Mouse (Mus musculus) neural tube, embryonic 14.5 days (tissue): ENCODE results near the gene Ppp1r9a. TPM values are rescaled to one million over a fixed set of nuclear protein-coding genes. Genes with fewer than 3 reads are reported as not detected.
A peak's percentile ranks its signal among the peaks of the same experiment; 100 is the strongest.

Experiments
- ATAC-seq: fragments of 200-750 bp; cut with Nextera tagmentation; 2 replicates; pipeline ENCODE4 v1.8.0; 2017; ENCODE audit warnings: low read depth, mild to moderate bottlenecking, moderate TSS enrichment, moderate library complexity
- H3K27ac ChIP-seq: fragments of 300-500 bp; sonication (generic); 2 replicates; pipeline ENCODE4 v1.5.1; 2014; ENCODE audit warnings: low read depth, mild to moderate bottlenecking, control low read depth, low read length, moderate library complexity, mixed read lengths
- H3K27me3 ChIP-seq: fragments of 300-500 bp; sonication (generic); 2 replicates; pipeline ENCODE4 v1.6.1; 2014; ENCODE audit warnings: low read length; ENCODE audit not compliant: control insufficient read depth, insufficient read depth
- H3K36me3 ChIP-seq: fragments of 300-500 bp; sonication (generic); 2 replicates; pipeline ENCODE4 v1.6.1; 2014; ENCODE audit warnings: low read length, mixed read lengths; ENCODE audit not compliant: control insufficient read depth, insufficient read depth
- H3K4me1 ChIP-seq: fragments of 300-500 bp; sonication (generic); 2 replicates; pipeline ENCODE4 v1.6.1; 2014; ENCODE audit warnings: low read length; ENCODE audit not compliant: control insufficient read depth, insufficient read depth
- H3K4me2 ChIP-seq: fragments of 300-500 bp; sonication (generic); 2 replicates; pipeline ENCODE4 v1.6.1; 2014; ENCODE audit warnings: mild to moderate bottlenecking, low read depth, low read length, control low read depth
- H3K4me3 ChIP-seq: fragments of 300-500 bp; sonication (generic); 2 replicates; pipeline ENCODE4 v1.5.1; 2014; ENCODE audit warnings: low read depth, low read length, control low read depth, mixed read lengths
- H3K9ac ChIP-seq: fragments of 300-500 bp; sonication (generic); replicated peaks from 2 replicates; pipeline ENCODE4 v1.6.1; 2014; ENCODE audit warnings: low read depth, mild to moderate bottlenecking, control low read depth, low read length, mixed read lengths
- H3K9me3 ChIP-seq: fragments of 300-500 bp; sonication (generic); 2 replicates; pipeline ENCODE4 v1.6.1; 2016; ENCODE audit warnings: low read length; ENCODE audit not compliant: control insufficient read depth
- WGBS: fragments of 180-500 bp; shearing (Covaris S2); extraction: QIAGEN DNeasy Blood & Tissue Kit; methylation state at CpG from one replicate; pipeline ENCODE4 v1.1.7; 2014; 5-methylcytosine and 5-hydroxymethylcytosine counted together
- polyA plus RNA-seq: library from polyadenylated mRNA; unstranded; fragments of >200 nt; fragmentation: Nextera tagmentation; extraction: Ambion mirVana; gene quantifications from 2 replicates; pipeline ENCODE4 v1.2.1, GENCODE M21; 2014

The Ppp1r9a gene
- polyA plus RNA-seq, 1 experiment from 2014 or later = 63.6 TPM

DNA sequence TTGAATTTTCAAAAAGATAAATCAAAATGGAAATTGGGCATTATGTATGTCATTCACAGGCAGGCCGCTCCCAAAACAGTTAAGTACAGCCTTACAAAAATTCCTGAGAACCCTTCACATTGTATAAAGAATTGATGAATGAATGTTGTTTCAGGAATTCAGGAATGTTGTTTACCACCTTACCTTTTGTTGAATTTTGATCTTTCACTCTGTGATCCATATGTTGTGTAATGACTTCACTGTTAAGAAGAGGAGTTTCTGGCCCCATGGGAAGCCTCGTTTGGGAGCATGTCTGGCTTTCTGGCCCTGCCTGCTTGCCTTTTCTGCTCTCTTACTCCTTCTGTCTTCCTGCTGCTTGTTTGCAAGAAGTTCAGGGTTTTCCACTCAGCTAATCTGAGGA, 105.4 kb downstream of the Ppp1r9a start:
- Histone ChIP-seq H3K4me1 (peaks cover 10% of the 10 kb centered on the region; the same call in 1 of the 2 replicates), H3K9ac (no peak overlapping the region), H3K9me3 (no peaks in the 10 kb centered on the region), H3K27ac (no peak overlapping the region), H3K36me3 (no peaks in the 10 kb centered on the region), H3K4me3 (no peak overlapping the region), H3K4me2 (no peak overlapping the region), H3K27me3 (no peaks in the 10 kb centered on the region)
- no peak for ATAC-seq
- WGBS = 59% methylated on average over 2 of the region's 2 CpGs

DNA sequence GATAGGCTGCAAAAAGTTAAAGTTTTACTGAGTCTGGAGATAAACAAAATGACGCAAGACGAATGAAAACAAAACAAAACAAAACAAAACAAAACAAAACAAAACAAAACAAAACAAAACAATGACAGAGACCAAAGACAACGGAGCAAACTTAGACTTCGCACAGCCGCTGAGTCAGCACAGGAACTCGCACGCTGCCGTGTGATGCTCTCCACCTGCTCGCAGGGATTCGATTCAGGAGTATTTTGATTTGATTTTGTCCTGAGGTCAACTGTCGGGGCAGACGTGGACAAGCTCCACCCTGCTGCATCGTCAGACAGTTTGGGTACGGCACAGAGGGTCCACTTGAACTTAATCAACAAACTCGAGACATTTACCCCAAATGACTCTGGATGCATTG, 105.9 kb downstream of the Ppp1r9a start:
- Histone ChIP-seq H3K36me3 (no peaks in the 10 kb centered on the region), H3K4me2 (no peak overlapping the region), H3K27me3 (no peaks in the 10 kb centered on the region), H3K27ac (no peak overlapping the region), H3K9me3 (no peaks in the 10 kb centered on the region), H3K4me3 (no peak overlapping the region), H3K9ac (no peak overlapping the region), H3K4me1 (peaks cover 10% of the 10 kb centered on the region; the same call in 1 of the 2 replicates)
- 71% methylated on average over 15 of the region's 15 CpGs for WGBS
- ATAC-seq = no peak

DNA sequence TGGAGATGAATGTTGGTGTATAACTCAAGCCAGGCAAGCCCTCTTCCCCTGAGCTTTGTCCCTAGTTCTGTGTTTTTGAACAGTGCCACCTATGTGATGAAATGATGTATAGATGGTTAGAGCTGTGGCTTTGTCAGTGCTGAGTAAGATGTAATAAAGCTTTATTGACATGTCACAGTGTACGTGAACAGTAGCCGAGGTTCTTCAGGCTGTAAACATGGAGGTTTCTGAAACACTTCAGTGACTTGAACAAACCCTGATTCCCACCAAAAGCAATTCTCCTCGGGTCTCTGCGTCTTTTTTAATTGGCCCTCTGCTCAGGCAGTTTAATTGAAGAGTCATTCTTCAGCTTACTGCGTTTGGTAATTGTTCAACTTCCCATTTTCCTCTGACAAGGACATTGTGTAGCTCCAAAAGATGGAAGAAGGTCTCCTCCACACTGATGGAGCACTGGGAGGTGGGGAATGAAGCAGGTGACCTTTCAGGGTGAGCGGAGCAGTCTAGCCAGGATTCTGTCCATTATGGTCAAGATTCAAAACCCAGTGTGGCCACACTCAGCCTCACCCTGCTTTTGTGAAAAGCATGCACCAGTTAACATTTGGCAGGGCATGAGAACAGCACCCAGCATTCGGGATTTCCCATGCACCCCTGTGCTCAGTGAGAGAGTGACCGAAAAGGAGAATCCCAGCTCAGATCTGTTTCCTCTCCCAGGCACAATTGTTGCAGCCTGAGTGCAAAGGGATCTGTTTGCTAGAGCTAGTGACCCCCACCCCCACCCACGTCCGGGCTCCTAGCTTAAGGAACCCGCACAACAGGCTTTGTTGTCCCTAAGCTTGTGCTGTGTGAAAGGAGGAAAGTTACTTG, 108.1 kb downstream of the Ppp1r9a start:
- Histone ChIP-seq H3K9me3 (no peaks in the 10 kb centered on the region), H3K27me3 (no peaks in the 10 kb centered on the region), H3K4me1 (peaks cover 10% of the 10 kb centered on the region; the same call in 1 of the 2 replicates), H3K4me2 (0 out of 2 replicates have a peak overlapping the region, but pooled peaks have one; percentile 12), H3K36me3 (no peaks in the 10 kb centered on the region), H3K4me3 (no peak overlapping the region), H3K27ac (no peak overlapping the region), H3K9ac (no peak overlapping the region)
- 14% methylated on average over 11 of the region's 11 CpGs for WGBS
- peak; percentile 39; the same call in 1 of the 2 replicates for ATAC-seq

DNA sequence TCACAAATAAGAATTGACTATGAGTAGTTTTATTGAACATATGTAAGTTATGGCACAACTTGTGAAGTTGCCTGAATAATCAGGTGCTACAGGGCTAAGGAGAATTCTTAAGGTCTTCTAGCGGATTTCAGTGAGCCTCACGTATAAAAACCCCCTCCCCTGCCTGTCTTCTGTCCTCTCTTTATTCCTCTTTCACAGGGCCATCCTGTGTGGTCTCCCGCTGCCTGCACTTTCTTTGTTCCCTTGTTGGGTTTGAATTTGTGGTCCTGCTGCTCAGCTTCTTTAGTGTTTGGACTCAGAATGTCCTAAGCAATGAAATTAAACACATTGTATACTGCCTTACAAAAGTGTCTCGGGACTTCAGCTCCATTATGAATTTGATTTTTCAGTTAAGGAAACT, 110.1 kb downstream of the Ppp1r9a start:
- Histone ChIP-seq H3K4me1 (peaks cover 10% of the 10 kb centered on the region; the same call in 1 of the 2 replicates), H3K9me3 (no peaks in the 10 kb centered on the region), H3K4me3 (no peak overlapping the region), H3K4me2 (no peak overlapping the region), H3K27ac (no peak overlapping the region), H3K27me3 (no peaks in the 10 kb centered on the region), H3K9ac (no peak overlapping the region), H3K36me3 (no peaks in the 10 kb centered on the region)
- no peak for ATAC-seq
- WGBS = 13% methylated on average over 4 of the region's 4 CpGs

DNA sequence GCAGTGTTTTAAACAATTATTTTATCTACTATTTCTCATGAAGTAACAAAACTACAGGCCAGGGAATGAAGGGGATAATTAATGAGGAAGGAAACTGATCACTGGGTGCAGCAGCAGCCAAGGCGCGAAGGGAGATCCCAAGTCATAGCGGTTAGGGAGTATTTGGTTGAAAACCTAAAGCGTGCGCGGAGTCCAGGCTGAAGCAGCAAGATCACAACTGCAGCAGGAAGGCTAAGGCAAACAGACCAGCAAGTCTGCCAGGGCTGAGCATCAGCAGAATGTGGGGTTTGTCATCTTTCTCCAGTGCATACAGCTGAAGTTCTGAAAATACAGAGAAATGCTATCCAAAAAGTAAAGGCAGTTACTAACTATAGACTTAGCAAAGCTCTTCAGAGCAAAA, 111.8 kb downstream of the Ppp1r9a start:
- no peaks in the 10 kb centered on the region for H3K9me3 ChIP-seq
- no peak overlapping the region for H3K4me2 ChIP-seq
- no peak overlapping the region for H3K27ac ChIP-seq
- ATAC-seq = no peak
- 94% methylated on average over 6 of the region's 6 CpGs for WGBS
- H3K4me3 ChIP-seq = no peak overlapping the region
- H3K9ac ChIP-seq = no peak overlapping the region
- H3K27me3 ChIP-seq = no peaks in the 10 kb centered on the region
- no peaks in the 10 kb centered on the region for H3K36me3 ChIP-seq
- peaks cover 10% of the 10 kb centered on the region; the same call in 1 of the 2 replicates for H3K4me1 ChIP-seq

DNA sequence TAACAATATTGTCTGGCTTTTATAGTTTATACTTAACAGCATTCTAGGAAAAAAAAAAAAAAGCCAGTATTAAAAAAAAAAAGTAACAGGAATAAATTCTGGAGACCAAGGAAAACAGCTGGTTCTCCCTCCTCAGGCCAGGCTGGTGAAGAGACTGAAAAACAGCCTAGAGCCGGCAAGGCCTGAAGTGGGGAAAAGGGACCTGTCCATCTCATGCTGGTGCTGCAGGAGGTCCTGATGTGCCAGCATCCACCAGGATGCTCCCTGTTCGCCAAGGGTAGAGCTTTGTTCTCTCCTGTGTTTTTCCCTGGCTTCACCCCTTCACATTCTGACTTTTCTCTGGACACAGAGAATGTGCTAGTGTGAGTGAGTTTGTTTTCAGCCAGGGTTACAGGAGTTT, 112.5 kb downstream of the Ppp1r9a start:
- no peak overlapping the region for H3K4me2 ChIP-seq
- no peak for ATAC-seq
- H3K9me3 ChIP-seq = no peaks in the 10 kb centered on the region
- WGBS = 72% methylated on average over 2 of the region's 2 CpGs
- no peak overlapping the region for H3K4me3 ChIP-seq
- no peak overlapping the region for H3K9ac ChIP-seq
- H3K4me1 ChIP-seq = peaks cover 10% of the 10 kb centered on the region; the same call in 1 of the 2 replicates
- H3K27me3 ChIP-seq = no peaks in the 10 kb centered on the region
- H3K36me3 ChIP-seq = no peaks in the 10 kb centered on the region
- H3K27ac ChIP-seq = no peak overlapping the region

DNA sequence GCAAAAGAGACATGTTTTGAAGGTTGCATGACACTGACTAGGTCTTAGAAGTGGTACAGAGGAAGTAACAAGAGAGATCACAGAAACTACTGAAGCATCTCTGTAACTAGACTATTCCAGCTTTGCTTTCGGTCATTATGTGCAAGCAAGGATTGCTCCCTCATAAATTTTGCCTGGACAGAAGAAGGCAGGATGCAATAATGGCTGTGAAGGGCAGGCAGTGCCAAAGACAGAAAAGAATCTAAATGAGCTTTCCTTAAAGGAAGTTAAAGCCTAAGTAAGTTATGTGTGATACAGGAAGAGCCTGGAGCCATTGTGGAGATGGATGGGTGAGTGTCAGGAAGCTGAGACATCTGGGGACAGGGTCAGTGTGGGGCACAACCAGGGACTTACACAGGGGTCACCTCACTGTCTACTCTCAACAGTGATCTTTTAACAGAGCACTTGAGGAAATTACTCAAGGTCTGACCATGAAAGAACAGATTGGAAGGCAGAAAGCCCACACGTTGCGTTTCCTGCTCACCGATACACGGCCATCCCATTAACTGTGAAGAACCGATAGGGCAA, 115.3 kb downstream of the Ppp1r9a start:
- WGBS = 10% methylated on average over 6 of the region's 6 CpGs
- Histone ChIP-seq H3K27me3 (no peaks in the 10 kb centered on the region), H3K36me3 (no peaks in the 10 kb centered on the region), H3K9me3 (no peaks in the 10 kb centered on the region), H3K27ac (no peak overlapping the region), H3K4me3 (no peak overlapping the region), H3K9ac (no peak overlapping the region), H3K4me1 (no peaks in the 10 kb centered on the region), H3K4me2 (no peak overlapping the region)
- ATAC-seq = no peak; the same call in 1 of the 2 replicates

DNA sequence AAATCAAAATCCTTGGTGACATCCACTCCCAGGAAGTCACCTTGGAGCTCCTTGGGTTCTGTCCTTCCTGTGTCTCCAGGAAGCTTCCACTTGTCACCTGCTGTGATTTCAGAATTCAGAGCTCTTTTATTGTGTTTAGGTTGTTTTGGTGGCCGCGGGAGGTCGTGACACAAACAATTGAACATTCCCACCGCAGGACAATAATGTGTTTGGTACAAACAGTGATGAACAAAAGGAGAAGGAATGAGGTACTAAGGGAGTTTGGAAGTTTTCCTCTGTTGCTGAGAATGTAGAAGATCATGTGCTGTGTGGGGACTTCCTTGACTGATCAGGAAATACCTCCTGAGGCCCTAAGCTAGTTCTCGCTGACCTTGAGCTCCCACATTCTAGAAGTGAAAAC, 116.5 kb downstream of the Ppp1r9a start:
- Histone ChIP-seq H3K9ac (no peak overlapping the region), H3K27me3 (no peaks in the 10 kb centered on the region), H3K9me3 (no peaks in the 10 kb centered on the region), H3K27ac (no peak overlapping the region), H3K4me2 (no peak overlapping the region), H3K4me1 (no peaks in the 10 kb centered on the region), H3K36me3 (no peaks in the 10 kb centered on the region), H3K4me3 (no peak overlapping the region)
- ATAC-seq = no peak
- WGBS = 24% methylated on average over 5 of the region's 5 CpGs

DNA sequence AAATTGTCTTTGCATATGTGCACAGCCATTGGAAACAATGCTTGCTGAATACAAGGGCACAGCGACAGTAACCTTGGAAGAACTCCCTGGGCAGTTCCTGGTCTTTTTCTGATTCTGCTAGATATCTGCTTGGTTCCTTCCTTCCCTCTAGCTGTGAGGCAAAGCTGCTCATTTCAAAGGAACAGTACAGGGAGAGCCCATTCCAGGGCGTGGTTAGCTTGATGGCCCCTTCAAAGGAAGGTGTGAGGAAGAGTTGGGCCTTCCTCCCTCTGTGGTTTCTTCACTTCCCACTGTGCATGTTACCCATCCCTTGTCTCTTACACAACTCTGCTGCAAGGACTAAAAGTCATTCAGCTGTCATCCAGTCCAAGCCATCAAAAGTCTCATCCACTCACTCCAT, 117.3 kb downstream of the Ppp1r9a start:
- ATAC-seq = no peak
- Histone ChIP-seq H3K4me1 (no peaks in the 10 kb centered on the region), H3K4me2 (no peak overlapping the region), H3K27me3 (no peaks in the 10 kb centered on the region), H3K4me3 (no peak overlapping the region), H3K36me3 (no peaks in the 10 kb centered on the region), H3K9ac (no peak overlapping the region), H3K9me3 (no peaks in the 10 kb centered on the region), H3K27ac (no peak overlapping the region)
- WGBS = 84% methylated on average over 2 of the region's 2 CpGs
